Mouse (Mus musculus) retina, embryonic 14.5 days (tissue): ENCODE data around the gene Slc5a11.

Source experiments
- DNase-seq: peaks from one replicate; pipeline ENCODE4 v3.0.0-alpha.2; 2015; ENCODE audit warnings: low spot score

Gene Slc5a11

GRCm38 (mm10) chr7:123212316-123212715 lies 2.3 kb upstream of the Slc5a11 start:
- peak; percentile 43 for DNase-seq

GRCm38 (mm10) chr7:123215138-123215537 lies 558 bp downstream of the Slc5a11 start:
- no peak for DNase-seq

GRCm38 (mm10) chr7:123217448-123218354 lies 3.1 kb downstream of the Slc5a11 start:
- no peak for DNase-seq

- peak; percentile 15 for DNase-seq
Measured at GRCm38 (mm10) chr7:123218620-123219019, 4.0 kb downstream of the Slc5a11 start.

- DNase-seq: no peak
Measured at GRCm38 (mm10) chr7:123219781-123220632, 5.4 kb downstream of the Slc5a11 start.

- no peak for DNase-seq
Measured at GRCm38 (mm10) chr7:123220633-123220942, 6.0 kb downstream of the Slc5a11 start.

GRCm38 (mm10) chr7:123224076-123224475 lies 9.5 kb downstream of the Slc5a11 start:
- no peak for DNase-seq

- no peak for DNase-seq
Measured at GRCm38 (mm10) chr7:123225159-123225558, 10.6 kb downstream of the Slc5a11 start.

GRCm38 (mm10) chr7:123235449-123235848 lies 20.9 kb downstream of the Slc5a11 start:
- peak; percentile 69 for DNase-seq

GRCm38 (mm10) chr7:123238621-123239020 lies 24.0 kb downstream of the Slc5a11 start:
- peak; percentile 11 for DNase-seq

- DNase-seq: no peak
Measured at GRCm38 (mm10) chr7:123240064-123240463, 25.5 kb downstream of the Slc5a11 start.

GRCm38 (mm10) chr7:123242241-123242640 lies 27.7 kb downstream of the Slc5a11 start:
- DNase-seq: no peak

- no peak for DNase-seq
Measured at GRCm38 (mm10) chr7:123244833-123245232, 30.3 kb downstream of the Slc5a11 start.

- DNase-seq: no peak
Measured at GRCm38 (mm10) chr7:123246504-123247084, 32.0 kb downstream of the Slc5a11 start.

- no peak for DNase-seq
Measured at GRCm38 (mm10) chr7:123248166-123248565, 33.6 kb downstream of the Slc5a11 start.

- DNase-seq: no peak
Measured at GRCm38 (mm10) chr7:123251343-123251742, 36.8 kb downstream of the Slc5a11 start.

GRCm38 (mm10) chr7:123253396-123253795 lies 38.8 kb downstream of the Slc5a11 start:
- DNase-seq: no peak

GRCm38 (mm10) chr7:123254196-123254970 lies 39.8 kb downstream of the Slc5a11 start:
- no peak for DNase-seq

GRCm38 (mm10) chr7:123258103-123258502 lies 43.5 kb downstream of the Slc5a11 start:
- no peak for DNase-seq

GRCm38 (mm10) chr7:123273056-123273455 lies 58.5 kb downstream of the Slc5a11 start:
- no peak for DNase-seq

GRCm38 (mm10) chr7:123276568-123276967 lies 62.0 kb downstream of the Slc5a11 start:
- no peak for DNase-seq

- no peak for DNase-seq
Measured at GRCm38 (mm10) chr7:123279797-123280196, 65.2 kb downstream of the Slc5a11 start.
